Mouse (Mus musculus) forebrain, postnatal 0 days (tissue): ENCODE data around the gene Crmp1. TPM values are rescaled to one million over a fixed set of nuclear protein-coding genes. Genes with fewer than 3 reads are reported as not detected.
A peak's percentile ranks its signal among the peaks of the same experiment; 100 is the strongest.

Source experiments
- ATAC-seq: fragments of 200-750 bp; cut with Nextera tagmentation; 2 replicates; pipeline ENCODE4 v1.8.0; 2017; ENCODE audit warnings: mild to moderate bottlenecking, moderate library complexity
- DNase-seq: peaks from one replicate; pipeline ENCODE4 v3.0.0-alpha.2; 2015
- H3K27ac ChIP-seq: fragments of 300-500 bp; sonication (generic); 2 replicates; pipeline ENCODE4 v1.5.1; 2014; ENCODE audit warnings: low read depth, mild to moderate bottlenecking, antibody characterized with exemption, low read length, moderate library complexity, mixed read lengths
- H3K27me3 ChIP-seq: fragments of 300-500 bp; sonication (generic); 2 replicates; pipeline ENCODE4 v1.6.1; 2014; ENCODE audit warnings: mild to moderate bottlenecking, low read length, mixed read lengths; ENCODE audit not compliant: insufficient read depth
- H3K36me3 ChIP-seq: fragments of 300-500 bp; sonication (generic); 2 replicates; pipeline ENCODE4 v1.6.1; 2014; ENCODE audit warnings: mild to moderate bottlenecking, moderate library complexity; ENCODE audit not compliant: insufficient read depth
- H3K4me1 ChIP-seq: fragments of 300-500 bp; sonication (generic); 2 replicates; pipeline ENCODE4 v1.6.1; 2014; ENCODE audit warnings: antibody characterized with exemption; ENCODE audit not compliant: insufficient read depth
- H3K4me2 ChIP-seq: fragments of 300-500 bp; sonication (generic); 2 replicates; pipeline ENCODE4 v1.6.1; 2014; ENCODE audit warnings: low read depth, mild to moderate bottlenecking, moderate library complexity
- H3K4me3 ChIP-seq: fragments of 300-500 bp; sonication (generic); 2 replicates; pipeline ENCODE4 v1.5.1; 2014; ENCODE audit warnings: low read depth, low read length, mixed read lengths
- H3K9ac ChIP-seq: fragments of 300-500 bp; sonication (generic); 2 replicates; pipeline ENCODE4 v1.6.1; 2014; ENCODE audit warnings: mild to moderate bottlenecking
- H3K9me3 ChIP-seq: fragments of 300-500 bp; sonication (generic); 2 replicates; pipeline ENCODE4 v1.6.1; 2016; ENCODE audit warnings: low read length
- CTCF ChIP-seq: sonication (generic); IDR thresholded peaks from 2 replicates; pipeline ENCODE4 v1.5.1; 2016; ENCODE audit warnings: antibody characterized with exemption, control low read depth, low read depth
- WGBS: fragments of 180-500 bp; shearing (Covaris S2); extraction: QIAGEN DNeasy Blood & Tissue Kit; methylation state at CpG from one replicate; pipeline ENCODE4 v1.1.7; 2014; 5-methylcytosine and 5-hydroxymethylcytosine counted together
- polyA plus RNA-seq: library from polyadenylated mRNA; unstranded; fragments of >200 nt; fragmentation: Nextera tagmentation; extraction: Ambion mirVana; gene quantifications from 2 replicates; pipeline ENCODE4 v1.2.1, GENCODE M21; 2015
- total RNA-seq: library from RNA; depleted of rRNA; stranded (reverse); fragments of >200 nt; gene quantifications from 2 replicates; pipeline ENCODE4 v1.2.3, GENCODE M21; 2014

Crmp1 gene
- total and polyA plus RNA-seq, 2 experiments from 2014 or later = 1,074 to 1,136 TPM

DNA sequence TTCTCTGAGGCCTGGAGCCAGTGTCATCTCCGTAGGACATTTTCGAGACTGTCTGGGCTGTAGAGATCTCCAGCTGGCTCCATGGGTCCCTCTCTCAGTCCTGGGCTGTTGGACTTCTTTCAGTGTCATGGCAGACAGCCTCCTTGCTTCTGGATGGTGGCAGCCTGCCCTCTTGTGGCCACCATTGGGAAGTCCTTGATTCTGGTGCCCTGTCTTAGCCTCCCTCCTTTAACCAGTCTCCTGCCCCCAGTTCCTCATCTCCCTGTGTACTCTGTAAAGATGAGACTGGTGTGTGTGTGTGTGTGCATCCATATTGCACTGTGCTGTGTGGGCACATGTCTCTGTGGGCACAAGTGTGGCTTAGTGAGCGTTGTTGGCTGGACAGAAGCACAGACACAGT, 46.6 kb downstream of the Crmp1 start:
- no peaks in the 10 kb centered on the region for H3K27me3 ChIP-seq
- peaks cover 93% of the 10 kb centered on the region for H3K36me3 ChIP-seq
- ATAC-seq = peak; percentile 59
- peak; percentile 87 for TF ChIP-seq CTCF
- H3K4me2 ChIP-seq = no peak overlapping the region
- DNase-seq = peak; percentile 72
- no peak overlapping the region for H3K4me3 ChIP-seq
- H3K27ac ChIP-seq = no peak overlapping the region
- no peak overlapping the region for H3K9ac ChIP-seq
- H3K9me3 ChIP-seq = no peaks in the 10 kb centered on the region
- no peaks in the 10 kb centered on the region for H3K4me1 ChIP-seq
- 69% methylated on average over 3 of the region's 3 CpGs for WGBS

DNA sequence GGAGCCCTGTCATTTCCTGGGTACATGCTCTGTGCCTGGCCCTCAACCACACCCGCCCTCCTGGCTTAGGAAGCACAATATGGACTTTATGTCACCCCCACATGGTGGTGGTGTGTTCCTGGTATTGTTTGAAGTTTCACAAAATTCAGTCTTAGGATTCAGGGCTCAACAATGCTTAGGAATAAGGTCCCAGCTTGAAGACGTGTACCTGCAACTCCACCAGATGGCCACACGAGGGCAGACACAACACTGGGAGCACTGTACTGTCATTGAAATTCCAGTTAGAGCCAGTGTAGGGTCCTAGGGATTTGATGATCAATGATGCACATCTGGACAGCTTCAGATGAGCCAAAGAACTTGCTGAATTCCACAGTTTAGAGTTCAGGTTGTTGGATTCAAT, 47.5 kb downstream of the Crmp1 start:
- Histone ChIP-seq H3K4me1 (no peaks in the 10 kb centered on the region), H3K4me2 (no peak overlapping the region), H3K27me3 (no peaks in the 10 kb centered on the region), H3K27ac (peak overlapping the region; percentile 29; the same call in 1 of the 2 replicates), H3K9ac (no peak overlapping the region), H3K9me3 (no peaks in the 10 kb centered on the region), H3K4me3 (no peak overlapping the region), H3K36me3 (peaks cover 84% of the 10 kb centered on the region)
- ATAC-seq = peak; percentile 65
- WGBS = 19% methylated on average over 3 of the region's 3 CpGs
- peak; percentile 91 for TF ChIP-seq CTCF
- DNase-seq = peak; percentile 80

GRCm38 (mm10) chr5:37290983-37291382, 49.2 kb downstream of the Crmp1 start:
- H3K4me1 ChIP-seq = no peaks in the 10 kb centered on the region
- DNase-seq (peak; percentile 50), ATAC-seq (no peak)
- TF ChIP-seq CTCF = peak; percentile 82
- WGBS = 70% methylated on average over 9 of the region's 9 CpGs
- no peak overlapping the region for H3K9ac ChIP-seq
- no peak overlapping the region for H3K4me2 ChIP-seq
- no peaks in the 10 kb centered on the region for H3K9me3 ChIP-seq
- no peak overlapping the region for H3K27ac ChIP-seq
- H3K36me3 ChIP-seq = peaks cover 69% of the 10 kb centered on the region
- H3K27me3 ChIP-seq = no peaks in the 10 kb centered on the region
- H3K4me3 ChIP-seq = no peak overlapping the region

GRCm38 (mm10) chr5:37296717-37297116, 55.0 kb downstream of the Crmp1 start:
- no peak overlapping the region for H3K4me3 ChIP-seq
- no peak for TF ChIP-seq CTCF
- H3K4me1 ChIP-seq = no peaks in the 10 kb centered on the region
- no peak overlapping the region for H3K27ac ChIP-seq
- peaks cover 14% of the 10 kb centered on the region for H3K36me3 ChIP-seq
- H3K9ac ChIP-seq = no peak overlapping the region
- DNase-seq = peak; percentile 76
- no peak overlapping the region for H3K4me2 ChIP-seq
- 43% methylated on average over 10 of the region's 10 CpGs for WGBS
- H3K27me3 ChIP-seq = no peaks in the 10 kb centered on the region
- no peaks in the 10 kb centered on the region for H3K9me3 ChIP-seq
- ATAC-seq = peak; percentile 70

GRCm38 (mm10) chr5:37298370-37298769, 56.6 kb downstream of the Crmp1 start:
- Histone ChIP-seq H3K27ac (no peak overlapping the region), H3K4me2 (no peak overlapping the region), H3K27me3 (no peaks in the 10 kb centered on the region), H3K9me3 (no peaks in the 10 kb centered on the region), H3K9ac (no peak overlapping the region), H3K36me3 (no peaks in the 10 kb centered on the region), H3K4me3 (no peak overlapping the region), H3K4me1 (no peaks in the 10 kb centered on the region)
- ATAC-seq (peak; percentile 14; the same call in 1 of the 2 replicates), DNase-seq (peak; percentile 77)
- peak; percentile 93 for TF ChIP-seq CTCF
- WGBS = 25% methylated on average over 7 of the region's 7 CpGs

DNA sequence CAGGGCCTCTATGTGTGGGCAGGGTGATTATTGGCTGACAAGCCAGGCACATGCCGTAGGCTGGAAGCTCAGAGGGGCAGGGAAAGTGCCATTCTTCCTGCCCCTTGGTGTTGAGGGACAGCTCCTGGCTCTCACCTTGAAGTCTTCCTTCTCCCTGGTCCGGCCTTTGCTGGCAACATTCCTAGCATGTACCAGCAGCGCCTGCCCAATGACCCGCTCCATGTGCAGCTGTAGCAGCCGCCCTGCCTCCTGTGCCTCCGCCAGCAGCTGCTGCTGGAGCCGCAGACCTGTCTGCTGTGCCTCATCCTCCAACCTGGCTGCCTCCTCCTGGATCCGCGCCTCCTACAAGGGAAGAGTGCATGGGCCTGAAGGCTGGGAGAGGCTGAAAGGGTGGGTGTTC, 68.3 kb downstream of the Crmp1 start:
- 91% methylated on average over 9 of the region's 9 CpGs for WGBS
- TF ChIP-seq CTCF = no peak
- Histone ChIP-seq H3K36me3 (no peaks in the 10 kb centered on the region), H3K27me3 (no peaks in the 10 kb centered on the region), H3K4me3 (no peak overlapping the region), H3K9me3 (peaks cover 6% of the 10 kb centered on the region; the same call in 1 of the 2 replicates), H3K4me2 (no peak overlapping the region), H3K9ac (no peak overlapping the region), H3K27ac (no peak overlapping the region), H3K4me1 (no peaks in the 10 kb centered on the region)
- no peak for ATAC-seq
- no peak for DNase-seq

- Histone ChIP-seq H3K36me3 (no peaks in the 10 kb centered on the region), H3K4me1 (no peaks in the 10 kb centered on the region), H3K27ac (no peak overlapping the region), H3K27me3 (no peaks in the 10 kb centered on the region), H3K4me2 (no peak overlapping the region), H3K4me3 (no peak overlapping the region), H3K9ac (no peak overlapping the region), H3K9me3 (peaks cover 16% of the 10 kb centered on the region; the same call in 1 of the 2 replicates)
- DNase-seq = no peak
- 92% methylated on average over 12 of the region's 12 CpGs for WGBS
- no peak for ATAC-seq
- no peak for TF ChIP-seq CTCF
Measured at GRCm38 (mm10) chr5:37312980-37313722, 71.4 kb downstream of the Crmp1 start.
